Mouse (Mus musculus) left cerebral cortex, adult 2 months (tissue): ENCODE measurements around the gene Flrt1. TPM values are rescaled to one million over a fixed set of nuclear protein-coding genes. Genes with fewer than 3 reads are reported as not detected.
A peak's percentile ranks its signal among the peaks of the same experiment; 100 is the strongest.
"Not testable (repeated sequence)": the region's sequence is repeated elsewhere in the genome, so short reads cannot be mapped to it uniquely, and the experiment has no call there.

ENCODE experiments used
- DNase-seq, 2 experiments: peaks; one replicate each; pipeline ENCODE4 v3.0.0; 2021 to 2022; ENCODE audit warnings: low spot score in 2 of 2, mixed read lengths in 1 of 2; ENCODE audit errors: extremely low spot score in 1 of 2
- H3K27ac ChIP-seq: fragments of 200-600 bp; 2 replicates; pipeline ENCODE4 v1.8.1; 2022
- H3K4me3 ChIP-seq: fragments of 200-600 bp; 2 replicates; pipeline ENCODE4 v1.8.1; 2022
- CTCF ChIP-seq: fragments of 200-600 bp; IDR thresholded peaks from 2 replicates; pipeline ENCODE4 v1.8.1; 2022; ENCODE audit warnings: antibody characterized with exemption, mild to moderate bottlenecking, moderate library complexity
- intact Hi-C: fragments of 180-260 bp; cut with DNase I; formaldehyde crosslinking; loops from one replicate; pipeline ENCODE4 v1.15.1; 2025
- total RNA-seq, 2 experiments: library from RNA; stranded (reverse); gene quantifications; 2 replicates each; pipeline ENCODE4 v1.2.3; 2021

Gene Flrt1
- total RNA-seq, 2 experiments from 2014 or later, result 41.4 to 43.0 TPM

DNA sequence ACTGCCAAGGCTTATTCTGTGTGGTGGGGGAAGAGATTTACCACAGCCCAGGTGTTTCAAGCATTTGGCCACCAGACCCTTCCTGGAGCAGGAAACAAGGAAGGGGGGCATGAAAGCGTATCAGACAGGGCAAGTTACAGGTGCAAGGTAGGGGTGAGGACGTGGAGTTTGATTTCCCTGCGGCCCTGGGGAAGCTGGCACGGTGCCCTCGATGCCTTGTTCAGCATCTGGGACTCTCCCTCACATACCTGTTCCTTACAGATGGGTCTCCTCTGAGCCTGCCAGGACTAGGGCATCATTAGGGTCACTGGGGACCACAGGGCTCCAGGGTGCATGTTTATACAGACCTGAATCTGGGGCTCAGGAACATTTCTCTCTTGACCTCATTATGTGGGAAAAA, 12.8 kb downstream of the Flrt1 start:
- TF ChIP-seq CTCF, result no peak
- no peak for DNase-seq
- H3K27ac ChIP-seq, result no peak overlapping the region
- intact Hi-C loops, result no loop called here
- H3K4me3 ChIP-seq, result no peak overlapping the region

DNA sequence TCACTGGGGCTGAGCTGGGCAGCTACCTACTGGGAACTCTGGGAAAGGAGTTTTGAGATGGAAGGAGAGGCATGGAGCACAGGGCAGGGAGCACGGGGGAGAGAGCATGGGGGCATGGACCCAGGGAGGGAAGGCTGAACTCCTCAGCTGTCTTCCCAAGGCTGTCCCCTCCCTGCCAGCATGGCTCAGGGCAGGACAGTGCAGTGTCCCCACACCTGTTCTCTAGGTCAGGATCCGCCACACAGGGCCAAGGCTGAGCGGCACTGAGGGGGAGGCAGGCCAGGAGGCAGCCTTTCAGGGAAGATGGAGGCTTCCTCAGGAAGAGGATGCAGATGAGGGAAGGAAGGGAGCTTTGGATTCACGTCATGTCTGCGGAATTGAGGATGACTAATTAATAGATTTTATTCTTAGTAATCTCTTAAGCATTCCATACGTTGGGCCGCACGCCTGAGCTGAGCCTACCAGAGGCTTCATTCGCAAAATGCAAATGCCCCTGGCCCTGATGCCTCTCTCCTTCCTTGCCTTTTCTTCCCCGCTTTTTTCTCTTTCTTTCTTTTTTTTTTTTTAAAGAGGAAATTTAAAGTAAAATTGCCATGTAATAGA, 14.0 kb downstream of the Flrt1 start:
- DNase-seq, result no peak
- H3K4me3 ChIP-seq, result no peak overlapping the region
- intact Hi-C loops, result no loop called here
- no peak for TF ChIP-seq CTCF
- peak overlapping the region; percentile 40; the same call in 1 of the 2 replicates for H3K27ac ChIP-seq

DNA sequence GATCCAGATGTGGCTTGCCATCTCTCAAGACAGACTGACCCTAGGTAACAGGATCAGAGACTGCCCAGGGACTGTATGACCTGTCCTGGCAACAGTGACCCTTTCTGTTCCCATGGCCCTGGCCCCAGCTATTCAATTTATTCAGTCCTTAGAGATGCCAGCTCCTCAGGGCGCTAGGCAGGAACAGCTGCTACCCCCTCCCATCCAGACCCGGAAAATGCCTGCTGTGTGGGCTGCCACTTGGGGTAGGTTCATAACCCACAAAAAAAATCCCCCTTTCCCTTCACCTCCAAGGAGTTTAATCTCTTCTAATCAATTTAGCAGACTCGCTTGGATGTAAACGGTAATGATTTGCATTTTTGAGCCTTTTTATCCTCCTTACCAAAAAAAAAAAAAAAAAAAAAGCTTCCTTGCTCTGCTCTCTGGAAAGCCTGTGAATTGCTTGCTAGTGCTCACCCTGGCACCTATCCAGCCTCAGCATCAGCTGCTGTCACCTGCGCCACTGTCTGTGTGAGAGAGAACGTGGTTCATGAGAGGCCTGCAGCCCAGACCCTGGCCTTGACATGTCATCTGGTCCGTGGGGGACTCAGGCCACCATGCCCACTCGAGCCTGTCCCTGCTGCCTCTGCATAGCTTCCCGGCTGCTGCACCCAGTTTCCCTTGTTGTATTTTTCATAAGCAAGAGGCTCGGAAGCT, 15.0 kb downstream of the Flrt1 start:
- intact Hi-C loops, result no loop called here
- TF ChIP-seq CTCF, result no peak
- no peak overlapping the region for H3K4me3 ChIP-seq
- peak overlapping the region; percentile 52 for H3K27ac ChIP-seq
- DNase-seq, result peak in 1 of 2 experiments; percentile 57

DNA sequence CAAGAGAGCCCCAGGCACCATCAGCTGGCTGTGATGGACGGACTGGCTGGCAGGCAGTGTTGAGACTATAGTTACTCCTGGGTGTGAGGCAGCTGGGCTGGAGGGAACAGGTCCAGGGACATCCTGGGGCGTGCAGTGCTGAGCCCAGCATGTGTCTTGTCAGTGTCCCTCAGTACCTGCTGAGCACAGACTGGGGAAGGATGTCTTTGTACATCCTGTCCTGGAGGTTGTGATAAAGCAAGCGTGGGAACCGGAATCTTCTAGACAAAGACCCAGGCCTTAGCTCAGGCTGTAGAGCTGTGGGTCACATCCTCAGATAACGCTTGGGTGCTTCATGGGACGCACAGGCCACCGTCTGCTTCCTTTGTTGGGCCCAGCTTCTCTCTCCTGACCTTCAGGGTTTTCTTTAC, 15.7 kb downstream of the Flrt1 start:
- no peak for DNase-seq
- peak overlapping the region; percentile 52; the same call in 1 of the 2 replicates for H3K27ac ChIP-seq
- intact Hi-C loops, result no loop called here

DNA sequence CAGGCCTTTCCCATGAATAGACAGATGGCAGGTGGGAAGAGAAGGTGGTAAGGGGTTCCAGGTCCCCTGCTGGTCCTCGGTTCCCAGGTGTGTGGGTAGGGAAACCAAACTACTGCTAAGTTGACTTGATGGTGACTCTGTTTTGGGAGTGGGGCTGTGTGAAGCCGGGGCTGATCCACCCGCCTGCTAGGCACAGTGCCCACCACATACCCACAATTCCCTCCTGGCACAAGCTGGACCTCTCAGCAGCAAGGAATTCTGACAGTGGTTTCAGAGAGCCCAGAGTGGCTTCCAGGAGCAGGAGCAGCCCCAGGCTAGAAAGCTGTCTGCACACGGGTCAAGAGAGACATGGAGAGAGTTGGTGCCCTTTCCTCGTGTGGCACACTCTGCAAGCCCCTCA, 16.5 kb downstream of the Flrt1 start:
- no peak for TF ChIP-seq CTCF
- Histone ChIP-seq H3K27ac (0 out of 2 replicates have a peak overlapping the region, but pooled peaks have one; percentile 28), H3K4me3 (no peak overlapping the region)
- no peak for DNase-seq
- intact Hi-C loops, result no loop called here

More for the DNA sequence above, 15.7 kb downstream of the Flrt1 start:
- TF ChIP-seq CTCF, result no peak
- H3K4me3 ChIP-seq, result no peak overlapping the region

DNA sequence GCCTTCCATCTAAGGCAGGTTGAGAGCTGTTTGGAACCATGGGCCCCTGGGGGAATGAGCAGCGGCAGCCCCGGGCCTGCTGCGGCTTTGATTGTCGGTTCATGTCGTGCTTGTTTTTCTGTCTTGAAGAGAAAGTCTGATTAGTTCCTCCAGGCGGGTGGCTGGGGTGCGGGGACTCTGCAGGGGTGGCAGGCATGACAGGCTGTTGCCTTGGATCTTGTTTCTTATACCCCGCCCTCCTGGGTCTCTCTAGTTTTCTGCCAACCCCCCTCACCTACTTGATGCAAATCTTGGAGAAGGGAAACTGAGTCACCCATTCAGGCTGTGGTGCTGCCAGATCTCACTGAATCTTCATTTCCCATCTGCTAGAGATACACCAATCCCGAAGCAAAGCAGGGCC, 17.0 kb downstream of the Flrt1 start:
- TF ChIP-seq CTCF, result no peak
- intact Hi-C loops, result no loop called here
- Histone ChIP-seq H3K27ac (peak overlapping the region; percentile 47; the same call in 1 of the 2 replicates), H3K4me3 (no peak overlapping the region)
- no peak for DNase-seq

DNA sequence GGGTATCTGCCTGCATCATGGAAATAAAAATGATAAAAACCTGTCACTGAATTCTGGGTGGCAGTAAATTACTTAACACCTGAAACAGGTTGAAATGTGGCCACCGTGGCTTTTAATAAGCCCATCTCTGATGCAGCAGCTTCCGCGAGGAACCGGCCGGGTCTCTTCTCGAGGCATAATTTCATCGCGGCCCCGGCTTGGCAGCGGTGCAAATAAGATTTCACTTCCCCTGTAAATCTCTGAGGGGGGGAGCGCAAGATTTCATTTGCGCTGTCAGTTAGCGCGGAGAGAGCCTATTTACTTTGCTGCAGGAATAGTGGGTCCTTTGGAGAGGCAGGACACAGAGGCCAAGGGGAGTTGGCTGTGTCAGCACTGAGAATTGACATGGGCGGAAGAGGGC, 20.8 kb downstream of the Flrt1 start:
- intact Hi-C loops, result loop anchor here (5.0 kb wide), 1 partner anchor 83 kb away; no protein-coding TSS in a partner anchor
- no peak for TF ChIP-seq CTCF
- Histone ChIP-seq H3K27ac (no peak overlapping the region), H3K4me3 (no peak overlapping the region)
- no peak for DNase-seq

DNA sequence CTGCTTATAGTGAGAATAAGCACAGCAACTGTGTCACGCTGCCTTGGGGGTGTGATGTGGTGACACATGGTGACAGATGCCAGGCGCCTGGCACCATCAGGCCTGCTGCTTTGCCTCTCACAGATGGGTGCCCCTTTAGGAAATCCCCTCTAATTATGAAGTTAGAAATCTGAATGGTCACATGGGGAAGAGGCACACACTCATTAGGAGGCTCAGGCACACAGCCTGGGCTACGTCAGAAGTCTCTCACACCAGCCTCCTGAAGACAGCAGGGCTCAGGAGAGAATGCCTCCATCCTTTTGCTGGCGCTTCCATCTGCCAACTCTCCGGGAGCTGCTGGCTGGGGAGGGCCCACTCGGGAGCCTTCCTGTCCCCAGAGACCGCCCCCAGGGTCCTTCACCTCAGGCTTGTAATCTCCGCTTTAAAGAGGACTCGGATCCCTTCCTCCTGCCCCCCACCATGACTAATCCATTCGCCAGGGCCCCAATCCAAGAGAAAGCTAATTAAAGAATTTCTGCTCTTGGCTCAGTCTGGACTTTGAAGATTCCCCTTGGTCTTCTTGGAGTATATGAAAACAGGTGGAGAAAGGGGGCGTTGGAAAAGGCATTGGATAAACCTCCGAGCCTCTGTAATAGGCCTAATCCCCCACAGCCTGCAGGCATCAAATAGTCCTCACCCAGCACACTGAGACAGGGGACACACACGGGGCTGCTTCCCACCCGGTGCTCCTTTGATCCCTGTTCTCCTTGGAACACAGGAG, 22.3 kb downstream of the Flrt1 start:
- H3K4me3 ChIP-seq, result no peak overlapping the region
- peak overlapping the region; percentile 52 for H3K27ac ChIP-seq
- TF ChIP-seq CTCF, result no peak
- peak in 1 of 2 experiments; percentile 66 for DNase-seq
- intact Hi-C loops, result loop anchor here (2.0 to 5.0 kb wide), 2 partner anchors 66 to 84 kb away; no protein-coding TSS in a partner anchor

DNA sequence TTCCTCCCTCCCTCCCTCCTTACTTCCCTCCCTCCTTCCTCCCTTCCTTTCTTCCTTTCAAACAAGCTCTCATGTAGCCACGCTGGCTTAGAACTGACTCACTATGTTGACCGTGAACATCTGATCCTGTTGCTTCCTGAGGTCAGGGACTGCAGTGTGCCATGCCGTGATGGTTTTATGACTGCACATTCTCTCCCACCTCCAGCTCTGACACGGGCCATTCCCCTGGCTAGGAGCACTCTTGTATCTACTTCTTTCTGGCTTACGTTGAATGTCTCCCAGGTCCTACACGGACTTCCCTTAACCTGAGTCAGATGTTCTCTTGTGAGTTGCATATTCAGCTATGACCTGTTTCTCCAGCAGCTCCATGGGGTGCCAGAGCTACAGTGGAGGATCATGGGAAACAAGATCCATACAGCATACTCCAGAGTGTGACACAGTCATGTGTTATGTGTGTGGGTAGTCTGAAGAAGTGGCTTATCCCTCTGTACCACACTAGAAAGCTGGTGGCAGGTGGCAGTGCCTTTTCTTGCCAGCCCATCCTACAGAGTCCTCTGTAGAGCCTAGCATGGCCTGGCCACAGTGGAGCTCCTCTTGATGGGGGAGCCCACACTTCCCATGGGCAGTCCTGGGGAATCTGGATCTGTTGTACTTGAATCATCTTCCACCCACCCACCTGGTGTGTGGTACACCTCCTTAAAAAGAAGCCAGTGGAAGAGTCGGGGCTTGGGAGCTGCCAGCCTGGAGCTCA, 23.8 kb downstream of the Flrt1 start:
- Histone ChIP-seq H3K27ac (peak overlapping the region; percentile 52), H3K4me3 (no peak overlapping the region)
- DNase-seq, result peak in 1 of 2 experiments; percentile 59
- TF ChIP-seq CTCF, result no peak
- intact Hi-C loops, result loop anchor here (2.0 to 5.0 kb wide), 2 partner anchors 67 to 86 kb away; no protein-coding TSS in a partner anchor

DNA sequence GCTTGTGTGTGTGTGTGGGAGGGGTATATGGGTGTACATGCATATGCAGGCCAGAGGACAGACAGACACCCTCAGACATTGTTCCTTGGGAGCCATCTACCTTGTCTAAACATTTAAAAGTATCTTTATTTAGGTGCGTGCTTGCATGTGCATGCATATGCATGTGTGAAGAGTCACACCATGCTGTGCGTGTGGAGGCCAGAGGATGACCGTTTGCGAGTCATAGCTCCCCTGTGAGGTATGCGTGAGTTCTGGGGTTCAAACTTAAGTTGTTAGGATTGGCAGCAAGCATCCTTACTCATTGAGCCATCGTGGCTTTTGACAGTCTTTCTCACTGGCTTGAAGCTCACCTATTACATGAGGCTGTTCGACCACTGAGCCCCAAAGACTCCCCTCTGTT, 27.3 kb downstream of the Flrt1 start:
- Histone ChIP-seq H3K27ac (no peak overlapping the region), H3K4me3 (no peak overlapping the region)
- intact Hi-C loops, result no loop called here
- TF ChIP-seq CTCF, result no peak
- no peak for DNase-seq

DNA sequence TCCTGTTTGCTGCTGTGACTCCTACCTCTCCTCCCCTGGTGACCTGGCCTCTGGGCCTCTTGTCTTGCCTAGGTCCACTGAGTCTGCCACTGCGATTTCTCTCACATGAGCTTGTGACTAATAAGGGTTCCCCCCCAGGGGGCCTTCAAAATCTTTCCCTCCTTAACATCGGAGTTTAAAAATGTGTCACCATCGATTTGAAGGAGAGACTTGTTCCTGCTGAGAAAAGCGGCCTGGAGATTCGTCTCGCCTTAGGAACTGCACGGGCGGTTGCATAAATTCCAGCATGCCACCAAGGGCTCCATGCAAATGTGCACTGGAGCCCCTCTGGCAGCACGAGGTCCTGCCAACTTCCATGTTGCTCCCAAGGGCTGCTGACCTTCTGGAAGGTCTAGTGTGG, 27.9 kb downstream of the Flrt1 start:
- Histone ChIP-seq H3K27ac (no peak overlapping the region), H3K4me3 (no peak overlapping the region)
- TF ChIP-seq CTCF, result no peak
- intact Hi-C loops, result no loop called here
- DNase-seq, result no peak

DNA sequence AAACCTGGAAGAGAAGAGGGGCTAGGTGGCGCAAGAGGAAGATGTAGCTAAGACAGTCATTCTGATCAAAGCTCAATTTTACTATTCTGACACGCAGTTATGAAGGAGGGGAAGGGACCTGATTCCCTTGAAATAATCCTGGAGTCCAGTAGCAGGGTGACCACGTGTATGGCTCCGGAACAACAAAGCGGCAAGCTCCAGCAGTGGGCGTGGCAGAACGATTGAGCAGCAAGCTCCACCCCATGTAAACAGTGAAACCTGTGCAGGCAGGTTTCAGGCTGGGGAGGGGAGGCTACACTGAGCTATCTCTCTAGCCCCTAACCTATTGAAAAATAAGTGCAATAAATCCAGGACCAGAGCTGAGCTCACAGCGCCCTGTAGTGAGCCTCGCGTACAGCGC, 30.2 kb downstream of the Flrt1 start:
- H3K27ac ChIP-seq, intact Hi-C loops, DNase-seq, H3K4me3 ChIP-seq: not testable (repeated sequence)
